Mouse (Mus musculus) neural tube, postnatal 0 days (tissue): ENCODE results near the gene Gfm1. TPM values are rescaled to one million over a fixed set of nuclear protein-coding genes. Genes with fewer than 3 reads are reported as not detected.

Experiments
- polyA plus RNA-seq: library from polyadenylated mRNA; unstranded; fragments of >200 nt; fragmentation: Nextera tagmentation; extraction: Ambion mirVana; gene quantifications from 2 replicates; pipeline ENCODE4 v1.2.1, GENCODE M21; 2015

Gfm1 gene
- 25.3 and 29.3 TPM in 2 replicates for polyA plus RNA-seq

GRCm38 (mm10) chr3:67429999-67430380 lies at the start of gene Gfm1:
TSS of gene Gfm1 (plus strand) at chr3:67430096.

GRCm38 (mm10) chr3:67463450-67464372 lies 33.8 kb downstream of the Gfm1 start, which contains the start of gene Lxn:
TSS of gene Lxn (minus strand) at chr3:67463926.

GRCm38 (mm10) chr3:67515274-67515801 lies 85.4 kb downstream of the Gfm1 start, which contains the start of gene Rarres1:
TSS of gene Rarres1 (minus strand) at chr3:67515523.

Other genes starting within 250 kb of the Gfm1 start
- gene Mlf1, start 56.0 kb upstream of the Gfm1 start, polyA plus RNA-seq = 17.3 and 18.0 TPM in 2 replicates
- gene Gm17402, start 54.9 kb upstream of the Gfm1 start, polyA plus RNA-seq = not detected in 2 replicates
- gene Lxn, start 33.8 kb downstream of the Gfm1 start, polyA plus RNA-seq = 253 and 270 TPM in 2 replicates
- gene Rarres1, start 85.4 kb downstream of the Gfm1 start, polyA plus RNA-seq = 5.4 and 5.9 TPM in 2 replicates
- 27.9 and 29.4 TPM in 2 replicates for gene Mfsd1, start 152.6 kb downstream of the Gfm1 start, polyA plus RNA-seq